Mouse (Mus musculus) heart, adult 11 months (tissue): ENCODE measurements at regions not wholly inside any gene's neighbourhood (a gene's known extent, or its start where the extent isn't known, plus 50 kb on each side); places are given as distances from the start of the nearest gene placed in this dataset.
"Not testable (repeated sequence)": the region's sequence is repeated elsewhere in the genome, so short reads cannot be mapped to it uniquely, and the experiment has no call there.

ENCODE experiments used
- DNase-seq: peaks from one replicate; pipeline ENCODE4 v3.0.0; 2022

DNA sequence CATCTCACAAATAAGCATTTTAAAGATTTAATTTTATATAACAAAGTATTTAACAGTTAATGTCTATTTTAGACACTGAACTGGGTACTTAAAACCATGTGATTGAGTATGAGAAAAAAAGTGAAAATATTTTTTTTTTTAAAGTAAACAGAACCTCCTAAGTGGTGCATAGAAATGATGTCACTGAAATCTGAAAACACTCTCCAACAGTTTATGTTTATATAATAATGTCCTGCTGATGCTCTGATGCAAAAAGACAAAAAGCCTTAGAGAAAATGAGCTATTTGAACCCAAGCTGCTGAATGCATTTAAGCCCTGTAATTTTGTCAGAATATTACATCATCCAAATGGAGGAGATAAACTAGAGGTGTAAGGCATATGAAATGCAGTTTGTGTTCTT is 3447.1 kb downstream of the 9330182O14Rik start:
- DNase-seq = no peak

DNA sequence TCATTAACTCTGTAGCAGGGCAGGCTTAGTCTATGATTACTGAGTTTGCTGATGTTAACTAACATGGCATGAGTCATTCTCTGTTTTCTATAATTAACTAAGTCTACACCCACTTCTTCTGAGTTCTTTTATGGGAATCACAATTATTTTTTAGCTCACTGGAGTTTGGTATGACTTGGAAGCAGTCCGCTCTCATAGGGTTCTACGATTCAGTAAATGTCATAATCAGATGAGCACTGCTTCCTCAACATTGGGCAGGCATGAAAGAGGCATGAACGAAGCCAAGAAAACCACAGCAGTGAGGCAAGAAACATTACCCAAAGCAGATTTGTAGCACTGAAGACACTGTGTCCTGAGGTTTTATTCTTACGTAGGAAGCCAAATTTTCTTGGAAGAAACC is 3451.6 kb downstream of the 9330182O14Rik start:
- no peak for DNase-seq

DNA sequence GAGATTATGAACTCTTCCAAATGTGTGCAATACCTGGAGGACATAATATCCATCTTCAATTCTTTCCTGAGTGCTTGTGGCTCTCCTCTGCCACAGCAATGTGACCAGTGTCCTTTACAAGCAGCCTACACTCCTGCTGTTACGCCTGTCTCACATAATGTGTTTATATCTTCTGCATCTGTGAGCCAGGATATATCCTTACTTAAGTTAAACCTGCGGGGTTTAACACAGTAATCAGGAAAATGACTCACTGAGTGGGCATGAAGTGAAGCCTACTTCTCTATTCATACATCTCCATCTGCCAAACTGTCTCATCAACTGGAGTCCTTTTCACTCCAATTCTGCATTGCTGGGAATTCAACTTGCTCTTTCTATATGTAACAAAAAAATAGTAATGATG is 3453.9 kb downstream of the 9330182O14Rik start:
- DNase-seq = no peak

DNA sequence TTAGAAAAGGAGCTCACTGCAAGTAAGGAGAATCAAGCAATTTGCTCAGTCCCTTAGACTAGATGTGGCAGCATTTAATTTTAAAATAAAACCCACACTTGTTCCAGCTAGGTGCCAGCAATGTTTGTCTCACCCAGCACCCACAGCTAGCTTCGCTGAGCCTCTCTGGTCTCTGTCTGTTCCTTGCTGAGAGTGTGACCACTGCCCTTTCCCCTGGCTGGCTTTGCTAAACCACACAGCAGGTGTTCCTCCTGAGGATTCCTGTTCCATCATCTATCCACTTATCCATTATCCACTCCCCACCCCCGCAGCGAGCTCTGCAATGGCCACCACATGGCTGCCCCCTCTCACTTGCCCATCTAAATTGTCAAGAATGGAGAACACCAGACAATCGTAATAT is 3473.5 kb downstream of the 9330182O14Rik start:
- DNase-seq = peak; percentile 27

DNA sequence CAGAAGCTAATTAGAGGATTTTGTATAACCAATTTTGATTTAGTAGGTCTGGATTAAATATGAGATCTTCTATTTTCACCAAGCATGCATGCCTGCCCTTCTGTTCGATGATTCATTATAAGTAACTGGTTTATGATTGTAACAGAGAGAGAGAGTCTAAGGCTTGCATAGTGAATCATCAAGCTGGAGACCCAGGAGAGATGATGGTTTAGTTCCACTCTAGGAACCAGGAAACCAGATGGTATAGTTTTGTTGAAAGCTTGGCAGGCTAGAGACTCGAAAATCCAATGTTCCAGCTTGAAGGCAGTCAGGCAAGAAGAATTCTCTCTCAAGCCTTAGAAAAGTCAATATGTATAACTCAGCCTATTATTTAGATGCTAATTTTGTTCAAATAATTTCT is 3475.7 kb downstream of the 9330182O14Rik start:
- peak; percentile 5 for DNase-seq

DNA sequence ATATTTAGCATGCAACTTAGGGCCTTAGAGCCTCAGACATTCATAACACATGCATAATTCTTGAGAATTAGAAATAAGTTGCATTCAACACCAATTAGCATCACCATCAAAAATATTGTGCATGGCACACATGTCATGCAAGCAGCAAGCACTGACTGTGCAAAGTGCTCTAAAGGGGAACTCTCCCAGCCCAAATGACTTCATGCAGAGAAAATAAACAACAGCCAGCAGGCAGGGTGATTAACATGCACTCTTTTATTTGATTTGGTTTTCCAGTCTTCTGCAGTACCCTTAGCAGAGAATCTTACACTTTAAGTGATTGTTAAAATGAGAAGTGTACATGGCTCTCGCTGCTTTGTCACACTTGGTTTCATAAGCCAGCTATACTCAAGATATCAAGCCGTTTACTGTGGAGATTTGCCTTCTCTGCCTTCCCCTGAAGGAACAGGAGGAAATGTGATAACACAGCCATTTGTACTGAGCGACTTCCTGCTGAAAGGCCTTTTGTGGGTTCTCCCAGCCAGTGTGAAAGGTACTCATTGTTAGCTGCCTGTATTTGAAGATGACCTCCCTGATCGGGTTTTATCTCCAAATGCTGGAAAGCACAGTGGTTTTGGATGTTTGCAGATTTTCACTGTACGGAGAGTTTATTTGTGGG is 3480.0 kb downstream of the 9330182O14Rik start:
- DNase-seq = peak; percentile 23

DNA sequence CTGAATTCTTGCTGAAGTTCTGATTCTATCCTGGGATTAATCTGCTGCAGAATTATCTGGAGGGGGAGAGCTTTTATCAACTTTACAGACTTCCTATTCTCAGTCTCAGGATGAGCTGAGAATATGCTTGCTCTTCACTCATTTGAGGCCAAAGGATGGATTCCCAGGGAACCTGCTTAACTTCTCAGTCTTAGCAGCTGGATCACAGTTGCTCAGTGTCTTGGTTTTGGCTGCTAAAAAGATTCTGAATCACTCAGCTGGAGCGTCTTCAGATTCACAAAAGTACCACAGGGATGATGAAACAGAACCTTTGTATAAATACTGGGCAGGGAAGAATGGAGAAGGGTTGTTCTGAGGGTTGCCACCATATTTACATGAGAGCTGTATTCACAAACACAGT is 3481.6 kb downstream of the 9330182O14Rik start:
- DNase-seq = no peak

DNA sequence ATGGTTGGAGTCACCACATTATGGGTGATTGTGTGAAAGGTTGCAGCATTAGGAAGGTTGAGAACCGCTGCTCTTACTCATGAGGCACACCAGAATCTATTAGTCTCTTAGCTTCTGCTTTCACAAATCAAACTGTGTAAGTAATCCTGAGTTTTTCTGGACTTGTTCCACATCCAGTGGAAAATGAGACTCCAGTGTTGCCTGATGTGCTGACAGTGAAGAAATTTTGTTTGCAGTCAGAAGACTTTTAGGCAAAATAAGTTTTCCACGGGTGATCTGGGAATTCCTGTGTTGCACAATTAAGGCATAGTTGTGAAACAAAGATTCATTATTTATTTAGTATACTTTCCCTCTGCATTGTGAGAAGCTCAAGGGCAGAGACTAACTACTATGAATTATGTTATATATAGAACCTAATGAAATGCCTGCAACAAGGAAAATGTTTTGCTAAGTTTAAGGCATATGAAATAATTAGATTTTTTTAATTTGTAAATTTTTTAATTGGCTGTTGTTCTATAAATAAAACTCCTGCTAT is 3490.3 kb downstream of the 9330182O14Rik start:
- peak; percentile 23 for DNase-seq

DNA sequence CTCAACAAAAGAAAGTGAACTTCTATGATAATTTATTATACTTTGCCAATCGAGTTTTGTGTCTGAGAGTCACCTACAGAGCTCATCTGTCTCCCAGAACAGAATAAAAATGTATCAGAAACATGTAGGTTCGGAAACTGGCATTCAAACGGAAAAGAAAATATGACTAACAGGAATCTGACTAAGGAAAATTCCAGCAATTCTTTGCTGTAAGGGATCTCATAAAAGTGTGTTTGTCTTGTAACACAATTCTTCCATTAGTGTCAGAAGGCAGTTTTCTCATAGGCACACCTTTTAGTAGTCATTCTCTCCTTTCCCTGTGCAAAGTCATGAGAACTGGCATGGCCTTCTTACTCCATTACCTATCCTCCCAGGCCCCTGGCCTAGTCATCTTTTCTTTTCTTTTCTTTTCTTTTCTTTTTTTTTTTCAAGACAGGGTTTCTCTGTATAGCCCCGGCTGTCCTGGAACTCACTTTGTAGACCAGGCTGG is 3490.9 kb downstream of the 9330182O14Rik start:
- DNase-seq = peak; percentile 39

DNA sequence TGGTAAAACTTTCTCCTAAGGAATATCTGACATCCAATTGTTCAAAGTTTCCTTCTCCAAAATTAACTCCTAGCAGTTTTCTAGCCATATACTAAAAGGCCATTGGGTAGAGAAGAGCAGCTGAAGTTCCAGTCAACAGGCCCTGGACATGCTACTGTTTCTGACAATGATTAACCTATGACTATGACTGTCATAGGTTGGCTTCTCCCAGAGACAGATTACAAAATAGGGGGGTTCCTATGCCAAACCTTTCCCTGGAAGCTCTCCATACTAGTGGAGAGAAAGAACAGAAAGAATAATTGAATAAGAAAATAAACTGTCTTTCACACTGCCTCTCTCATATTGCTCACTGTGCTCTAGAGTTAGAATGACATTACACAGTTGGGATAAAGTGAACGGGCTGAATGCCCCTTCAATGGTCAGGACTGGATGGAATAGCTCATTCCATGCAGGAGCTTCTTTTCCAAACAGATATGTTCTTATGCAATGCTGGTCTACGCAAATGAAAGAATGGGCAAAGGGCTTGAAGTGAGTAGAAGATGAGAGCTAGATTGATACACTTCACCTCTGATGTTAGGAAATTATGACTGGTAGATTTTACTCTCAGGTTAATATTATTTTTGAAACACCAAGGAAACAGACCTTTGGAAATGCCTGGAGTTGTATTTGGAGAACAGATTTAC is 3516.8 kb downstream of the 9330182O14Rik start:
- no peak for DNase-seq

DNA sequence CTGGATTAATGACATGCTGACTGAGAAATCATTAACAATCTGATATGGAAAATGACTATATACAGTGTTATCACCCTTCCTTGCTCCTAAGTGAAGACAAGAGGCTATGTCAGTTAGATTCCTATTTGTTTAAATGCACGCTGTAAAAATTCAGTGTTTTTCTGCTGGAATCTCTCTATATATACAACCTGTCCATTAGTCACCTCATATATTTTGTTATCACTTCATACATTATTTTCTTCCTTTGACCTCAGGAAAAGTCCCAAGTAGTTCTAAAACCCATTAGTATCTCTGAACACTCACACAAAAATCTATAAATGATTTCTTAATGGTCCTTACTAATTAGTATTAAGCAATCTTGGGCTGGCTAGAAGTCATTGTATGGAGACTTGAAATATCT is 3529.5 kb downstream of the 9330182O14Rik start:
- DNase-seq = no peak

DNA sequence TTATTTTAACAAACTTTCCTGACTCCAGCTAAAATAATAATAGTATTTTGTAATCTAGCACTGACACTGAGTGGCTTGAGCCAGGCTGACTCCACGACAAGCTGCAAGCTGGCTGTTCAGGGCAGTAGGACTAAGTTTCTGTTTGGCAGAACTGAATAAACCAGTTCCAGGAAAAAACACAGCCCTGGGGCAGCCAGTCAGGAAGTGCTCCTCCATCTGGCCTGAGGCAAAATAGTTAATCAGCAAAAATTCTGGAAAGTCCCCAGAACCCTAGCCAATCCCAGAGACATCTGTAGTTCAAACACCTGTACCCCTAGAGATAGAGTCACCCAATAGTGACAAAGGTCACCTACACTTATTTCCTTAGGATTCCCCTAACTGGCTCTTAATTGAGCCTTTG is 3544.7 kb downstream of the 9330182O14Rik start:
- DNase-seq = peak; percentile 80

DNA sequence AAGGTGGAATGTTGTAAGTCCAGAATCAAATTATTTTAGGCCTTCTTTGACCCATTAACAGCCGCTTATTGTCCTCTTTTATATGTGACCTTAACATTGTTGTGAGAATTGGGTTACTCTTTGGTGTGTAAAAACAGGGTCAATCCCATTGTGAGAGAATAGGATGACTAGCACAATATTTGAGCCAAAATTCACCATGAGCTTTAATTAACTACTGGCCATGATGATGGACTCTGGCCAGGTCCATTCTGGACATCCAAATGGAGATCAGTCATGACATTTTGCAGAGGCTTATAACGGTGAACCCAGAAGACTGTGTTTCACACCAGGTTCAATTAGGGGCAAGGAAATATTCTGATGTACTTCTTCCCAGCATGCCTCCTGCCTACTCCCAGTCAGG is 3548.0 kb downstream of the 9330182O14Rik start:
- DNase-seq = no peak

DNA sequence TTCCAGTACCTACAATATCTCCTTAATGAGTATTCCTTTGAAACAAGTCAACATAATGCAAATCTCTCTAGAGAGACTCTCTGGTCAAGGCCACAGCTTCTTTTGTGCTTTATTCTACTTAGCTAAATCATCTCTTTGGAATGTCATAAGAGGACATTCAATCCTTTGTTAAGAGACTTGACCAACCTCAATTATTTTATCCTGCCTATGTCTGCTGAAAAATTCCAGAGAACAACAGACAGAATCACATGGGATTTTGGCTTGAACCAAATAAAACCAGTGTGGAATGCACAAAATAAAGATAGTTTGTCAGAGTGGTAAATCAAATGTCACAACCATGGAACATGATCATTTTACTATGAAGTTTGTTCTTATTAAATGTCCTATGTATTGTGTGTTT is 3557.8 kb downstream of the 9330182O14Rik start:
- not testable (repeated sequence) for DNase-seq

DNA sequence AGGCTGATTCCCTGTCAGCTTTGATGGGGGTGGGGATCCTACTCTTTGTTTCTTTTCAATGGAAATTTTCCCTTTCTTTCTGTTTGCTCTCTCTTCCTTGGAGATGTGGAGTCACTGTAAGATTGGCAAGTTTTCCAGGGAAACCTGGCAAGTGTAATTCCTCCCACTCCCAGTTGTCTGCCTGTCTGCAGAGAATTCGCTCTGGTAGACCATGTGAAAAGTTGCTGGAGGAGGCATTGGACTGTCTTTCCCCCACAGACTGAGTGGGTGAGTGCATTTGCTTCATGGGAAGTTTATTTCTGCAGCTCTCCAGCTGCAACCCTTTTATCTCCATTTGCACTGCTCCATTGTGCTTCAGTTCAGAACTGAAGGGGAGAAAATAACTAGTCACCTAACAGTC is 3561.3 kb downstream of the 9330182O14Rik start:
- DNase-seq = no peak

DNA sequence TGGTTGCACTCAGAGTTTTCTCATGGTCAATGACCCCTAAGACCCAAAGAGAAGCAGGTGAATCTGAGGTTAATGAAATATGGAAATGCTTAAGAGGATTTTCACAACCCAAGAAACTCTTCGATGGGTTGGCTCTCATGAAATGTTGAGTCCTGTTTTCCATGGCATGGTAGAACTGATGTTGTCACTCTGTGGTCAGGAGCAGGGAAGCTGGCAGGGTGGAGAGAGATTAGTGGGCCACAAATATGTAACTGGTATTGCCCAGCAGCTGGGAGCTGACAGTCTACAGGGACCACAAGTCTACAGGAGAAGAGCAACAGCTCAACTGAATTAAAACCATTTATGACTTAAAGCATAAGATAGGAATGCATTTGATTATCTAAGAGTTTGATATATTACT is 3582.9 kb downstream of the 9330182O14Rik start:
- DNase-seq = no peak

DNA sequence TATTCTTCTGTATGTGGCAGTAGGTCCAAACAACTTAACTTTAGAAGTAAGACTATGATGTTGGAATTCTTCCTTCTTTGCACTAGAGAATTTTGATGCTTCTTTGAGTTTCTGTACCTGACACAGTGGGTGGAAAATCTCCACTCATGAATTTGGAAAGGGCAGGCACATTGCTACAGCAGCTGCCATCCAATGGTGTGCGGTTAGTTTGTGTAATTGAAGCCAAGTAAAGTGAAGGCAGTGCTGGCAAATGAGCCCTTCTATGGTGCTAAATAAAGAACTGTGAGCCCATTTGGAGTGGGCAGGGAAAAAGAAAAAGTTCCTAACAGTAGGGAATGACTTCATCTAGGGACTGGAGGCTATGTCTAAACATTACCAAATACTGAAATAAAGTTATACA is 3583.4 kb downstream of the 9330182O14Rik start:
- DNase-seq = no peak

DNA sequence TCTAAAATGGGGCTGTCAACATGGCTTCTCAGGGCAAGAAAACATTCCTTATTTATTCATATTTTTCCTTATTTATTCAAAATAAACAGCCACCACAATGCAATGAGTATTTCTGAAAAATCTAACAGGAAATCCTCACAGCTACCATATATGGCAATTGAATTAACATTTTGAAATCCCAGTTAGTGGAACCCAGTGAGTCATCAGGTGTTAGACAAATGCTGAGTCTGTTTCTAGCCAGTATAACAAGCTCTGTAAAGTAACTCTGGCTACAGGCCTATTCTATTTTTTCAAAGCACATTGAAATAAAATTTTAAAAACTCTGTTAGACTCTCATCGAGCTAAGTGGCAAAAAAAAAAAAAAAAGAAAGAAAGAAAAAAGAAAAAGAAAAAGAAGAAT is 3586.8 kb downstream of the 9330182O14Rik start:
- no peak for DNase-seq

DNA sequence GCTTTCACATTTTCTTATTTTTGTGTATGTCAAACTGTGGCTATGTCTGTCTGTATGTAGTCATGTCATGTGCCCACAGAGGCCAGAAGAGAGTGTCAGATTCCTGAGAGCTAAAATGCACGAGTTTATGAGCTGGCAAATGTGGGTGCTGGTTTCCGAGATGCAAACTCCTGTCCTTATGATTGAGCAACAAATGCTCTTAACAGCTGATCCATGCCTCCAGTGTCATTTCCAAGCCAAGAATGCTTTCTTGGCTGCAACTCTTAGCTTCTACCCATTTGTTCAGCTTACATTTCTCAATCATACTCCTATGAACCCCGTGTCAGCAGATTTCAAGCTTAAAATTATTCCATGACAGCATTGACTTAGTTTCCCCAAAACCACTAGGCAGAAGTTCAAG is 3601.5 kb downstream of the 9330182O14Rik start:
- no peak for DNase-seq

DNA sequence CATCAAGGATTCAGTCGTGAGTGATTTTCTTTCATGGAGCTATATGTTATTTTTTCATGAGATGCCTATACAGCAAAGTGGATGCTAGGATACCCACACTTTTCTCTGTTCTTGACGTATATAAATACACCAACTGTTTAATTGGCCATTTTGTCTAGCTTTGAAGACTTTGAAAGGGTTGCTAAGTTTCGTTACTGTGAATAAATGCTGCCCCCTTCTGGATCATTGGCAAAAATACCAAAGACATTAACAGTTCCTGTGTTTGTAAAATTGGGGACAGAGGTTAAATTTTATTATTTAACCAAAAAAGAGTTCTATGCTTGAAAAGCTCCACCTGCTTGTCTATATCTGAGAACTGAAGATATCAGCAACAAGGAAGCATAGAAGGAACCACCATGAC is 3624.1 kb downstream of the 9330182O14Rik start:
- no peak for DNase-seq

DNA sequence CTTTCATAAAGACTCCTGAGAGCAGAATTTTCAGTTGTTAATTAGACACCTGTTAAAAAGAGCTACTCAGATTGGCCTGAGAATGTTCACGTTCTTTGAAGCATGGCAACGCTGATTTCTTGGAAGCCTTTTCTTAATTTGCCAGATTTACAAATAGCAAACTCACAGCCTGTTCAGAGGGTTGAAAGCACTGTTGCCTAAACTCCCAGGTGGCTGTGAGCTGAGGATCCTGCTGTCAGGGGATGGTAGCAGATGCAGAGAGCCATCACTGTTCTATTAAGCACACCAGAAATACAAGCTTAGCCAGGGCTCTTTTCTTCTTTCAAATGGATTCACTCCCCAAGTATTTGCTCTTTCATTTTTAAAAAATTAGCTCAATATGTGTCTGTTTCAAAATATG is 3630.4 kb downstream of the 9330182O14Rik start:
- no peak for DNase-seq

DNA sequence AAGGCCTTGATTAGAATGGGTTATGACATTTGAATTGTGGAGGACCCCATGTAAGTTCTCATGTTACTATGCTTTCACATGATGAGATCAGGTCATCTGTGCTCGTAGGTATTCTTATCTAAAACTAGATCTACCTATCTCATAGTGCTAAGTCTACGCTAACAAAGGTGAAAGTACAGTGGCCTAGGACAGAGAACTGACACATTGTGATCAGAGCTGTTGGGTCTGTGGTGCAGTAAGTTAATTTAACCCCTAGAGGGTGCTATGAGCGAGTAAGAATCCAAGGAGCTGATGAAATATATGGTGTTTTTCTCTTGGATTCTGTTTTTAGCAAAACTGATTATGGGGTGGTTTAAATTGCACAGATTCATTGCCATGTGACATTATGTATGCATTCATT is 3638.6 kb downstream of the 9330182O14Rik start:
- no peak for DNase-seq

DNA sequence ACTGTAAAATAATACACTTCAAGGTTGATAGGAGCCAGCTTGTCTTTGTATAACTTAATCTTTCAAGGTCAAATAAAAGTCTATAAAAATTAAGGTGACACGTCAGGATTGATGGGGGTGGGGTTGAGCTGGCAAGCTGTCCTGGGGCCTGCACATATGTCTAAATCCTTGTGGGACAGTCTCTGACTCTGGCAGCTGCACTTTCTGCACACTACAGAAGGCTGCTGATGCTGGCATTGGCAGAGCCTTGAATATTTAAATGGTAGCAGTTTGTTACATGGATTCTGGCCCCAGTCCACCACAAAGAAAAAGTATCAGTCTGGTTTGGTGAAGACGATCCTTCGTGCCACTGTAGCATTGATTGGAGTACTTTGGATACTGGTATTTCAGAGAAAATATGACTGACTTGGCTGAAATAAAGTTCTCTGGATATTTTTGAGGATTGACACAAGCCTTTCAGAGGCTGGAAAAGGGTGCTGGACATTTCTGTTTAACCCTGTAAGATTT is 3648.0 kb downstream of the 9330182O14Rik start:
- not testable (repeated sequence) for DNase-seq

DNA sequence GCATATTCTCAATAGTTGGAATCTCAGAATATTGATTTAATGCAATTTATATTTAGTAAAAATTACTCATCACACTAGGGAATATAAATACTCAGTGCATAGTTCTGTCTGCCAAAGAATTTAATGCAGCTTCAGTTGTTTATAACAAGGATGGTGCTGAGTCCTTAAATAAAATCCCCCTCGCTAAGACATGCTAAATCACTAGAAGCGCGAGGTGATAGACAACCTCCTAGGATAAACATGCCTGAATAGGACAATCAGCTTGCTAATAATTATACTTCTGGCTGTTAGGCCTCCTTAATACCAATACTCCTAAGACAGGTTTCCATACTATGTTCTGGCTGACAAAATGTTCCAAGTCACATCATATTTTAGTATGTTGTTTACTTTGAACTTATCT is 3650.0 kb downstream of the 9330182O14Rik start:
- DNase-seq = no peak
